Mouse (Mus musculus): ENCODE data around the gene Exoc7.
A peak's percentile ranks its signal among the peaks of the same experiment; 100 is the strongest.
"Not testable (repeated sequence)": the region's sequence is repeated elsewhere in the genome, so short reads cannot be mapped to it uniquely, and the experiment has no call there.

Exoc7 gene

GRCm38 (mm10) chr11:116280751-116281663 is 26.0 kb downstream of the Exoc7 start, which contains the start of gene Galr2:
Gene Galr2 (plus strand): TSS chr11:116280939.
- DNase-seq (ENCODE audit: low read depth, low spot score), result no peak

- DNase-seq (ENCODE audit: low read depth, low spot score), result not testable (repeated sequence)
Measured at GRCm38 (mm10) chr11:116277184-116277583, 29.8 kb downstream of the Exoc7 start.

- peak; percentile 93 for DNase-seq (ENCODE audit: low read depth, low spot score)
Measured at GRCm38 (mm10) chr11:116274045-116274666, 32.9 kb downstream of the Exoc7 start, which contains the start of gene Srp68. Gene Srp68 (minus strand): TSS chr11:116274217.

GRCm38 (mm10) chr11:116273469-116274044 is 33.5 kb downstream of the Exoc7 start:
- no peak for DNase-seq (ENCODE audit: low read depth, low spot score)

- no peak for DNase-seq (ENCODE audit: low read depth, low spot score)
Measured at GRCm38 (mm10) chr11:116272589-116273468, 34.2 kb downstream of the Exoc7 start.

GRCm38 (mm10) chr11:116269560-116269959 is 37.5 kb downstream of the Exoc7 start:
- DNase-seq (ENCODE audit: low read depth, low spot score), result no peak

- no peak for DNase-seq (ENCODE audit: low read depth, low spot score)
Measured at GRCm38 (mm10) chr11:116268313-116268712, 38.7 kb downstream of the Exoc7 start.

- no peak for DNase-seq (ENCODE audit: low read depth, low spot score)
Measured at GRCm38 (mm10) chr11:116267637-116268036, 39.4 kb downstream of the Exoc7 start.

- DNase-seq (ENCODE audit: low read depth, low spot score), result no peak
Measured at GRCm38 (mm10) chr11:116265850-116266249, 41.2 kb downstream of the Exoc7 start.

- no peak for DNase-seq (ENCODE audit: low read depth, low spot score)
Measured at GRCm38 (mm10) chr11:116265352-116265751, 41.7 kb downstream of the Exoc7 start.

GRCm38 (mm10) chr11:116260259-116260658 is 46.8 kb downstream of the Exoc7 start:
- no peak for DNase-seq (ENCODE audit: low read depth, low spot score)

- no peak for DNase-seq (ENCODE audit: low read depth, low spot score)
Measured at GRCm38 (mm10) chr11:116259461-116259860, 47.6 kb downstream of the Exoc7 start.

- no peak for DNase-seq (ENCODE audit: low read depth, low spot score)
Measured at GRCm38 (mm10) chr11:116255982-116256675, 50.9 kb downstream of the Exoc7 start.

GRCm38 (mm10) chr11:116255090-116255981 is 51.7 kb downstream of the Exoc7 start:
- no peak for DNase-seq (ENCODE audit: low read depth, low spot score)

GRCm38 (mm10) chr11:116254627-116255026 is 52.4 kb downstream of the Exoc7 start:
- no peak for DNase-seq (ENCODE audit: low read depth, low spot score)

GRCm38 (mm10) chr11:116253076-116253600 is 53.9 kb downstream of the Exoc7 start:
- no peak for DNase-seq (ENCODE audit: low read depth, low spot score)

GRCm38 (mm10) chr11:116250898-116251297 is 56.1 kb downstream of the Exoc7 start:
- no peak for DNase-seq (ENCODE audit: low read depth, low spot score)

- no peak for DNase-seq (ENCODE audit: low read depth, low spot score)
Measured at GRCm38 (mm10) chr11:116247502-116248222, 59.4 kb downstream of the Exoc7 start.

GRCm38 (mm10) chr11:116245616-116246015 is 61.4 kb downstream of the Exoc7 start:
- no peak for DNase-seq (ENCODE audit: low read depth, low spot score)

All from mesoderm, embryonic 11.5 days (tissue).